Mouse (Mus musculus) hindbrain, postnatal 0 days (tissue): ENCODE measurements at regions not wholly inside any gene's neighbourhood (a gene's known extent, or its start where the extent isn't known, plus 50 kb on each side); places are given as distances from the start of the nearest gene placed in this dataset.
A peak's percentile ranks its signal among the peaks of the same experiment; 100 is the strongest.

ENCODE experiments used
- ATAC-seq: fragments of 200-750 bp; cut with Nextera tagmentation; 2 replicates; pipeline ENCODE4 v1.8.0; 2017; ENCODE audit warnings: mild to moderate bottlenecking, moderate TSS enrichment, moderate library complexity
- DNase-seq: peaks from one replicate; pipeline ENCODE4 v3.0.0-alpha.2; 2015; ENCODE audit warnings: low spot score
- H3K27ac ChIP-seq: fragments of 300-500 bp; sonication (generic); 2 replicates; pipeline ENCODE4 v1.5.1; 2014; ENCODE audit warnings: mild to moderate bottlenecking
- H3K27me3 ChIP-seq: fragments of 300-500 bp; sonication (generic); 2 replicates; pipeline ENCODE4 v1.6.1; 2014; ENCODE audit warnings: low read length, mixed read lengths; ENCODE audit not compliant: insufficient read depth
- H3K36me3 ChIP-seq: fragments of 300-500 bp; sonication (generic); 2 replicates; pipeline ENCODE4 v1.6.1; 2014; ENCODE audit warnings: low read length, mixed read lengths; ENCODE audit not compliant: insufficient read depth
- H3K4me1 ChIP-seq: fragments of 300-500 bp; sonication (generic); 2 replicates; pipeline ENCODE4 v1.6.1; 2014; ENCODE audit warnings: antibody characterized with exemption, low read length, mixed read lengths; ENCODE audit not compliant: insufficient read depth
- H3K4me2 ChIP-seq: fragments of 300-500 bp; sonication (generic); 2 replicates; pipeline ENCODE4 v1.6.1; 2014; ENCODE audit warnings: low read depth, mild to moderate bottlenecking, low read length, moderate library complexity, mixed read lengths
- H3K4me3 ChIP-seq: fragments of 300-500 bp; sonication (generic); 2 replicates; pipeline ENCODE4 v1.5.1; 2014; ENCODE audit warnings: low read length
- H3K9ac ChIP-seq: fragments of 300-500 bp; sonication (generic); replicated peaks from 2 replicates; pipeline ENCODE4 v1.6.1; 2014; ENCODE audit warnings: mild to moderate bottlenecking, low read length, moderate library complexity, mixed read lengths
- H3K9me3 ChIP-seq: fragments of 300-500 bp; sonication (generic); 2 replicates; pipeline ENCODE4 v1.6.1; 2016; ENCODE audit warnings: low read length, mixed read lengths
- CTCF ChIP-seq: IDR thresholded peaks from 2 replicates; pipeline ENCODE4 v1.5.1; 2016; ENCODE audit warnings: antibody characterized with exemption, control low read depth, low read depth
- WGBS: fragments of 180-500 bp; shearing (Covaris S2); extraction: QIAGEN DNeasy Blood & Tissue Kit; methylation state at CpG from one replicate; pipeline ENCODE4 v1.1.7; 2014; 5-methylcytosine and 5-hydroxymethylcytosine counted together

- Histone ChIP-seq H3K4me2 (no peak overlapping the region), H3K4me1 (no peaks in the 10 kb centered on the region), H3K9me3 (no peaks in the 10 kb centered on the region), H3K27me3 (no peaks in the 10 kb centered on the region), H3K4me3 (no peak overlapping the region), H3K9ac (no peak overlapping the region), H3K36me3 (no peaks in the 10 kb centered on the region), H3K27ac (no peak overlapping the region)
- peak; percentile 49; the same call in 1 of the 2 replicates for ATAC-seq
- 28% methylated on average over 1 of the region's 1 CpGs for WGBS
- peak; percentile 82 for DNase-seq
- no peak for TF ChIP-seq CTCF
Measured at GRCm38 (mm10) chr9:112490963-112491362, 255.2 kb upstream of the Arpp21 start.

GRCm38 (mm10) chr9:112476644-112477043 lies 240.9 kb upstream of the Arpp21 start:
- no peak for ATAC-seq
- no peak overlapping the region for H3K27ac ChIP-seq

GRCm38 (mm10) chr9:112457594-112457993 lies 221.9 kb upstream of the Arpp21 start:
- WGBS: 72% methylated on average over 5 of the region's 5 CpGs

More at GRCm38 (mm10) chr9:112476644-112477043, 240.9 kb upstream of the Arpp21 start:
- no peaks in the 10 kb centered on the region for H3K9me3 ChIP-seq
- no peak overlapping the region for H3K4me3 ChIP-seq
- H3K9ac ChIP-seq: no peak overlapping the region
- WGBS: 86% methylated on average over 2 of the region's 2 CpGs
- H3K4me1 ChIP-seq: no peaks in the 10 kb centered on the region
- no peak overlapping the region for H3K4me2 ChIP-seq
- TF ChIP-seq CTCF: no peak
- no peaks in the 10 kb centered on the region for H3K27me3 ChIP-seq
- no peaks in the 10 kb centered on the region for H3K36me3 ChIP-seq
- DNase-seq: no peak

GRCm38 (mm10) chr9:112454706-112455105 lies 219.0 kb upstream of the Arpp21 start:
- no peaks in the 10 kb centered on the region for H3K9me3 ChIP-seq
- WGBS: 29% methylated on average over 6 of the region's 6 CpGs
- H3K4me2 ChIP-seq: no peak overlapping the region
- H3K4me1 ChIP-seq: peaks cover 14% of the 10 kb centered on the region; the same call in 1 of the 2 replicates
- ATAC-seq (peak; percentile 83), DNase-seq (peak; percentile 87)
- H3K9ac ChIP-seq: no peak overlapping the region
- H3K27ac ChIP-seq: 0 out of 2 replicates have a peak overlapping the region, but pooled peaks have one; percentile 32
- H3K36me3 ChIP-seq: no peaks in the 10 kb centered on the region
- no peak for TF ChIP-seq CTCF
- H3K27me3 ChIP-seq: no peaks in the 10 kb centered on the region
- no peak overlapping the region for H3K4me3 ChIP-seq

More at GRCm38 (mm10) chr9:112457594-112457993, 221.9 kb upstream of the Arpp21 start:
- Histone ChIP-seq H3K9ac (no peak overlapping the region), H3K27me3 (no peaks in the 10 kb centered on the region), H3K9me3 (no peaks in the 10 kb centered on the region), H3K27ac (no peak overlapping the region), H3K4me1 (peaks cover 14% of the 10 kb centered on the region; the same call in 1 of the 2 replicates), H3K4me3 (no peak overlapping the region), H3K36me3 (no peaks in the 10 kb centered on the region), H3K4me2 (no peak overlapping the region)
- no peak for DNase-seq
- ATAC-seq: no peak
- no peak for TF ChIP-seq CTCF

GRCm38 (mm10) chr9:112447515-112447914 lies 211.8 kb upstream of the Arpp21 start:
- Histone ChIP-seq H3K27me3 (no peaks in the 10 kb centered on the region), H3K27ac (no peak overlapping the region), H3K4me2 (no peak overlapping the region), H3K9me3 (no peaks in the 10 kb centered on the region), H3K36me3 (no peaks in the 10 kb centered on the region), H3K4me3 (no peak overlapping the region), H3K9ac (no peak overlapping the region), H3K4me1 (no peaks in the 10 kb centered on the region; the same call in 1 of the 2 replicates)
- TF ChIP-seq CTCF: peak; percentile 65
- DNase-seq: peak; percentile 77
- peak; percentile 75 for ATAC-seq
- WGBS: 8% methylated on average over 2 of the region's 2 CpGs

GRCm38 (mm10) chr9:112446981-112447380 lies 211.2 kb upstream of the Arpp21 start:
- Histone ChIP-seq H3K4me2 (no peak overlapping the region), H3K36me3 (no peaks in the 10 kb centered on the region), H3K27me3 (no peaks in the 10 kb centered on the region), H3K9ac (no peak overlapping the region), H3K9me3 (no peaks in the 10 kb centered on the region), H3K4me3 (no peak overlapping the region), H3K27ac (no peak overlapping the region), H3K4me1 (no peaks in the 10 kb centered on the region; the same call in 1 of the 2 replicates)
- 36% methylated on average over 3 of the region's 3 CpGs for WGBS
- DNase-seq: no peak
- TF ChIP-seq CTCF: no peak
- no peak for ATAC-seq

GRCm38 (mm10) chr9:112446027-112446352 lies 210.3 kb upstream of the Arpp21 start:
- Histone ChIP-seq H3K27ac (no peak overlapping the region), H3K9ac (no peak overlapping the region), H3K9me3 (no peaks in the 10 kb centered on the region), H3K4me2 (no peak overlapping the region), H3K4me3 (no peak overlapping the region), H3K27me3 (no peaks in the 10 kb centered on the region), H3K36me3 (no peaks in the 10 kb centered on the region), H3K4me1 (no peaks in the 10 kb centered on the region; the same call in 1 of the 2 replicates)
- no peak for ATAC-seq
- no peak for DNase-seq
- no peak for TF ChIP-seq CTCF
